ENCODE assay signal across 8 mouse cellular contexts in genomic region chr6:42583488-42583872, GRCm38 (mm10). TPM values are rescaled to one million over a fixed set of nuclear protein-coding genes. Genes with fewer than 3 reads are reported as not detected.
DNase-seq lines count a peak whose midpoint lies in the region; ATAC-seq lines count a peak whose summit lies in the region.

No protein-coding gene starts in this region.

- intact Hi-C loops in gastrocnemius, postnatal 36 days (cut with DNase I), result loop anchor here (2.0 to 5.0 kb wide), 3 partner anchors 235 to 821 kb away; partner anchors contain the start of gene Zyx

- no peaks in the 10 kb centered on the region for H3K9me3 ChIP-seq in kidney, embryonic 14.5 days (ENCODE audit: control insufficient read depth, low read length)
- no peaks in the 10 kb centered on the region for H3K9me3 ChIP-seq in kidney, embryonic 16.5 days (ENCODE audit: low read length)
- no peaks in the 10 kb centered on the region for H3K9me3 ChIP-seq in limb, embryonic 15.5 days

- no peaks in the 10 kb centered on the region for H3K4me1 ChIP-seq in kidney, embryonic 14.5 days (ENCODE audit: control insufficient read depth, insufficient read depth, low read length)
- no peaks in the 10 kb centered on the region for H3K4me1 ChIP-seq in kidney, embryonic 16.5 days (ENCODE audit: insufficient read depth, low read length)
- H3K4me1 ChIP-seq in limb, embryonic 15.5 days, result no peaks in the 10 kb centered on the region

- H3K36me3 ChIP-seq in kidney, embryonic 14.5 days (ENCODE audit: control insufficient read depth, insufficient read depth, low read length), result no peaks in the 10 kb centered on the region
- no peaks in the 10 kb centered on the region for H3K36me3 ChIP-seq in kidney, embryonic 16.5 days (ENCODE audit: insufficient read depth, low read length)
- H3K36me3 ChIP-seq in limb, embryonic 15.5 days, result no peaks in the 10 kb centered on the region

- H3K4me3 ChIP-seq in kidney, embryonic 14.5 days (ENCODE audit: low read length), result no peak overlapping the region
- H3K4me3 ChIP-seq in kidney, embryonic 16.5 days (ENCODE audit: low read length), result 0 out of 2 replicates have a peak overlapping the region, but pooled peaks have one; percentile 13
- H3K4me3 ChIP-seq in limb, embryonic 15.5 days, result no peak overlapping the region

- H3K4me2 ChIP-seq in kidney, embryonic 14.5 days (replicated peaks; ENCODE audit: low read depth, low read length), result no peak overlapping the region; the same call in 1 of the 2 replicates
- peak overlapping the region; percentile 23 for H3K4me2 ChIP-seq in kidney, embryonic 16.5 days (replicated peaks; ENCODE audit: low read depth, low read length)
- peak overlapping the region; percentile 34; the same call in 1 of the 2 replicates for H3K4me2 ChIP-seq in limb, embryonic 15.5 days

- no peaks in the 10 kb centered on the region for H3K27me3 ChIP-seq in kidney, embryonic 14.5 days (ENCODE audit: control insufficient read depth, insufficient read depth, low read length)
- H3K27me3 ChIP-seq in kidney, embryonic 16.5 days (ENCODE audit: insufficient read depth, low read length), result no peaks in the 10 kb centered on the region
- no peaks in the 10 kb centered on the region for H3K27me3 ChIP-seq in limb, embryonic 15.5 days

- WGBS in kidney, embryonic 14.5 days, result 2% methylated on average over 7 of the region's 7 CpGs
- WGBS in kidney, embryonic 16.5 days, result 0% methylated on average over 7 of the region's 7 CpGs
- under 1% methylated on average over 7 of the region's 7 CpGs for WGBS in limb, embryonic 15.5 days

- no peak for ATAC-seq in kidney, embryonic 14.5 days (ENCODE audit: low FRiP score, low TSS enrichment)
- ATAC-seq in kidney, embryonic 16.5 days (ENCODE audit: low FRiP score, low TSS enrichment), result no peak
- ATAC-seq in limb, embryonic 15.5 days (ENCODE audit: insufficient number of reproducible peaks, low FRiP score, low TSS enrichment, low read depth), result no peak

- no peak overlapping the region for H3K9ac ChIP-seq in kidney, embryonic 14.5 days (ENCODE audit: low read depth, low read length)
- no peak overlapping the region for H3K9ac ChIP-seq in kidney, embryonic 16.5 days (replicated peaks; ENCODE audit: low read length)
- no peak overlapping the region for H3K9ac ChIP-seq in limb, embryonic 15.5 days

- DNase-seq in kidney, adult 18-20 months, result peak; percentile 64
- DNase-seq in cerebellum, adult 9-10 months, result peak; percentile 31
- peak; percentile 39 to 44 for DNase-seq in gastrocnemius, postnatal 36 days
- peak; percentile 54 for DNase-seq in neural tube, embryonic 10.5 days (ENCODE audit: extremely low spot score, low spot score)
- DNase-seq in testis, postnatal 10 days (ENCODE audit: low spot score), result peak; percentile 87

- H3K27ac ChIP-seq in kidney, embryonic 14.5 days (ENCODE audit: low read depth, low read length), result no peak overlapping the region
- H3K27ac ChIP-seq in kidney, embryonic 16.5 days (ENCODE audit: low read length), result no peak overlapping the region
- no peak overlapping the region for H3K27ac ChIP-seq in limb, embryonic 15.5 days

RNA-seq across cellular contexts. Expression of gene Tcaf3, which starts 14.0 kb away (rescaled TPM):
- polyA plus RNA-seq in kidney, embryonic 14.5 days (2014; fragmentation: Nextera tagmentation; extraction: Ambion mirVana), result not detected in 2 replicates
- not detected for total RNA-seq in gastrocnemius, postnatal 36 days (2021)
- not detected in 2 replicates for polyA plus RNA-seq in kidney, embryonic 16.5 days (2015; fragmentation: Nextera tagmentation; extraction: Ambion mirVana)
- not detected in 2 replicates for polyA plus RNA-seq in limb, embryonic 15.5 days (2015; fragmentation: Nextera tagmentation; extraction: Ambion mirVana)

RNA-seq across cellular contexts. Expression of gene Olfr455, which starts 36.1 kb away (rescaled TPM):
- not detected in 2 replicates for polyA plus RNA-seq in kidney, embryonic 14.5 days (2014; fragmentation: Nextera tagmentation; extraction: Ambion mirVana)
- not detected for total RNA-seq in gastrocnemius, postnatal 36 days (2021)
- not detected in 2 replicates for polyA plus RNA-seq in kidney, embryonic 16.5 days (2015; fragmentation: Nextera tagmentation; extraction: Ambion mirVana)
- polyA plus RNA-seq in limb, embryonic 15.5 days (2015; fragmentation: Nextera tagmentation; extraction: Ambion mirVana), result not detected in 2 replicates

Comparison
In these comparisons a context has a peak if more than half of its experiments do, and no peak if none do; other contexts are left out.
1. DNase-seq: peak in every context shown above with its lines; median percentile 87 in testis, postnatal 10 days; 64 in kidney, adult 18-20 months; 54 in neural tube, embryonic 10.5 days; 42 in gastrocnemius, postnatal 36 days; 31 in cerebellum, adult 9-10 months.